Mouse (Mus musculus): Measurements from ENCODE around the gene Hjurp.

Hjurp gene

GRCm38 (mm10) chr1:88297480-88298258, 20.2 kb upstream of the Hjurp start:
- no peak for DNase-seq

GRCm38 (mm10) chr1:88296171-88296920, 18.9 kb upstream of the Hjurp start:
- DNase-seq = no peak

GRCm38 (mm10) chr1:88294650-88295049, 17.2 kb upstream of the Hjurp start:
- DNase-seq = no peak

- DNase-seq = no peak
These were observed 14.6 kb upstream of the Hjurp start for GRCm38 (mm10) chr1:88292057-88292456.

- DNase-seq = no peak
These were observed 14.1 kb upstream of the Hjurp start for GRCm38 (mm10) chr1:88291409-88292005.

GRCm38 (mm10) chr1:88290511-88290910, 13.1 kb upstream of the Hjurp start:
- no peak for DNase-seq

- DNase-seq = peak; percentile 56
These were observed 12.5 kb upstream of the Hjurp start for GRCm38 (mm10) chr1:88289917-88290316.

GRCm38 (mm10) chr1:88289152-88289551, 11.7 kb upstream of the Hjurp start:
- DNase-seq = no peak

- DNase-seq = no peak
These were observed 11.3 kb upstream of the Hjurp start for GRCm38 (mm10) chr1:88288789-88289127.

- no peak for DNase-seq
These were observed 10.8 kb upstream of the Hjurp start for GRCm38 (mm10) chr1:88288056-88288788.

- peak; percentile 65 for DNase-seq
These were observed 10.2 kb upstream of the Hjurp start for GRCm38 (mm10) chr1:88287697-88287980.

GRCm38 (mm10) chr1:88286887-88287696, 9.7 kb upstream of the Hjurp start:
- no peak for DNase-seq

GRCm38 (mm10) chr1:88286136-88286845, 8.9 kb upstream of the Hjurp start:
- no peak for DNase-seq

GRCm38 (mm10) chr1:88285652-88286051, 8.2 kb upstream of the Hjurp start:
- no peak for DNase-seq

GRCm38 (mm10) chr1:88284946-88285320, 7.5 kb upstream of the Hjurp start:
- DNase-seq = no peak

GRCm38 (mm10) chr1:88284228-88284945, 7.0 kb upstream of the Hjurp start:
- DNase-seq = no peak

- DNase-seq = no peak
These were observed 6.2 kb upstream of the Hjurp start for GRCm38 (mm10) chr1:88283376-88284227.

- no peak for DNase-seq
These were observed 4.9 kb upstream of the Hjurp start for GRCm38 (mm10) chr1:88282301-88282700.

GRCm38 (mm10) chr1:88280006-88280690, 2.7 kb upstream of the Hjurp start:
- DNase-seq = no peak
